Mouse (Mus musculus): Measurements from ENCODE around the gene Ier2. TPM values are rescaled to one million over a fixed set of nuclear protein-coding genes. Genes with fewer than 3 reads are reported as not detected.

The Ier2 gene
- polyA plus RNA-seq, 2 experiments from 2014 or later: 39.5 to 42.6 TPM

- ATAC-seq: peak; percentile 10
These were observed 1.2 kb downstream of the Ier2 start for GRCm38 (mm10) chr8:84661458-84661871.

GRCm38 (mm10) chr8:84660819-84661457, 1.7 kb downstream of the Ier2 start:
- ATAC-seq: no peak

GRCm38 (mm10) chr8:84659936-84660818, 2.5 kb downstream of the Ier2 start:
- peak; percentile 50 for ATAC-seq

GRCm38 (mm10) chr8:84658951-84659350, 3.7 kb downstream of the Ier2 start:
- no peak for ATAC-seq

GRCm38 (mm10) chr8:84657680-84658079, 5.0 kb downstream of the Ier2 start:
- ATAC-seq: no peak

- no peak for ATAC-seq
These were observed 5.4 kb downstream of the Ier2 start for GRCm38 (mm10) chr8:84657203-84657602.

GRCm38 (mm10) chr8:84656641-84657126, 6.0 kb downstream of the Ier2 start:
- ATAC-seq: peak; percentile 56

GRCm38 (mm10) chr8:84656191-84656525, 6.5 kb downstream of the Ier2 start:
- no peak for ATAC-seq

GRCm38 (mm10) chr8:84655336-84656190, 7.1 kb downstream of the Ier2 start:
- ATAC-seq: no peak

- no peak for ATAC-seq
These were observed 8.1 kb downstream of the Ier2 start for GRCm38 (mm10) chr8:84654597-84654996.

GRCm38 (mm10) chr8:84653092-84653631, 9.5 kb downstream of the Ier2 start:
- ATAC-seq: no peak

- no peak for ATAC-seq
These were observed 12.4 kb downstream of the Ier2 start for GRCm38 (mm10) chr8:84650213-84650612.

GRCm38 (mm10) chr8:84647461-84647901, 15.2 kb downstream of the Ier2 start:
- no peak for ATAC-seq

- ATAC-seq: no peak
These were observed 15.9 kb downstream of the Ier2 start for GRCm38 (mm10) chr8:84646800-84647199.

GRCm38 (mm10) chr8:84643019-84643418, 19.6 kb downstream of the Ier2 start:
- no peak for ATAC-seq

GRCm38 (mm10) chr8:84641578-84642361, 20.9 kb downstream of the Ier2 start:
- no peak for ATAC-seq

GRCm38 (mm10) chr8:84640617-84641294, 21.9 kb downstream of the Ier2 start:
- ATAC-seq: no peak

GRCm38 (mm10) chr8:84640010-84640588, 22.6 kb downstream of the Ier2 start:
- ATAC-seq: no peak

GRCm38 (mm10) chr8:84639162-84640009, 23.3 kb downstream of the Ier2 start:
- peak; percentile 76 for ATAC-seq
